Mouse (Mus musculus): ENCODE results near the gene Fam19a2. TPM values are rescaled to one million over a fixed set of nuclear protein-coding genes. Genes with fewer than 3 reads are reported as not detected.

The Fam19a2 gene
- total RNA-seq, 2 experiments from 2014 or later, result 66.6 to 74.9 TPM

DNA sequence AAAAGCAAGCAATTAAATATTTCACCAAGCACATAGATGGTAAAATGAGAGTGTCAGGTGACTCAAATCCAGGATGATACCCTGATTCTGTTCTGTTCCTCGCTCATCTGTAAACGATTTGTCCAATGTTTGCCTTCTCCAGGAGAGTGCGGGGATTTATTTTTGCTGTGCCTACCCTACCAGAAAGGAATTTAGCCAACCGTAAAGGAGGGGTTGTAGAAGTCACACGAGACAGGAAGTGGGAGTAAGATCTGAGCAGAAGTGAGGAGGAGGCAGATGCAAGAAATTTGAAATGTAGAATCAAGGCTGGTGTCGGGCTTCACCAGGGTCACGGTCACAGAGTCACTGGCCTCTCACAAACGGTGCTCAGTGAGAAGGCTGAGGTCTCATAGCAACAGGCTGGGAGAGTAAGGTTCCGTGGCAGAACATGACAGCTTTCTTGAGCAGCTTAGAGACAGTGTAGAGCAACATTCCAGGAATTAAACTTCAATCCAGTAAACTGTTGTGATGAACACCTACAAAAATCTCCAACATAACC, 419.0 kb downstream of the Fam19a2 start:
- no peak for DNase-seq (ENCODE audit: low spot score in 2 of 2)
- intact Hi-C loops (cut with DNase I), result no loop called here

DNA sequence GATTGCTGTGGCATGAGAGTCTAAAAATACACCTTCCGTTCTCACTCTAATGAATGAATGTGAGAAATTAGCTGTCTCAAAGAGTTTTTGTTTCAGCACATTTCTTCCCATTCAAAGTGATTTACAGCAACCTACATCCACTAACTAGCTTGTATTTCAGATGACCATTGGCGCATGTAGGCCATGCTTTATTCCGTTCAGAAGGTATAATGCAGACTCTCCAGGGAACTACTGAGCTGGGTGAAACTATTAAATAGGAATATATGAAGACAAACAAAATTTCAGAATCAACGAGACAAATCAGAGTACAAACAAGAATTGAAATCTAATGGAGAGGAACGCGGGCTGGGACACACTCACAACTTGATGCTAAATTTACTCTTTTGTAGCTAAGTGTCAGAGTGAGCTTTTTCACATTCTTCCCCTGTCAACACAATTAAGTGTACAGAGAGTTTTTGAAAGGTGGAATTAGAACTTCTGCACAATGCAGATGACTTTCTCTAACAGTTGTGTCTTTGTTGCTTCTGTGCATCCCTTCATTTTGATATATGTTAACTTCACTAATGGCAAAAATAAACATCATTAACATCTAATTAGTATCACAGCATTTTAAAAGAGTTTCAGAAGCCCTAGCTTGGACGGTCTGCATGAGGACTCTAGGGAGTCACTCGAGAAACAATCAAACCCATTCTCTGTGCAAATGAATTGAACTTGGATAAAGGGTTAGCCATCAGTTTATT, 428.6 kb downstream of the Fam19a2 start:
- DNase-seq (ENCODE audit: low spot score in 2 of 2), result no peak
- intact Hi-C loops (cut with DNase I), result no loop called here

DNA sequence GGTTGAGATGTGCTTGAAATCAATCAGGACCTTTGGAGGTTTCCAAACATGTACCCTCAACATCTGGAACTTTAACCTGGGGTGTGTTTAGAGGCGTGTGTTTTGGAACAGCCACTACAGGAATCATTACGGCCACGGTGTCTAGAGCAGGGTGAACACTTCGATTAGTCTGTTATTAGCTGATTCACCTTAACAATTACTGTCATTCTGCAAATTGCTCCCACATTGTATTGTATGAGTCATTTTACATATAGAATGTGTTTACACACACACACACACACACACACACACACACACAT, 429.1 kb downstream of the Fam19a2 start:
- DNase-seq (ENCODE audit: low spot score in 2 of 2), result no peak
- intact Hi-C loops (cut with DNase I), result no loop called here

DNA sequence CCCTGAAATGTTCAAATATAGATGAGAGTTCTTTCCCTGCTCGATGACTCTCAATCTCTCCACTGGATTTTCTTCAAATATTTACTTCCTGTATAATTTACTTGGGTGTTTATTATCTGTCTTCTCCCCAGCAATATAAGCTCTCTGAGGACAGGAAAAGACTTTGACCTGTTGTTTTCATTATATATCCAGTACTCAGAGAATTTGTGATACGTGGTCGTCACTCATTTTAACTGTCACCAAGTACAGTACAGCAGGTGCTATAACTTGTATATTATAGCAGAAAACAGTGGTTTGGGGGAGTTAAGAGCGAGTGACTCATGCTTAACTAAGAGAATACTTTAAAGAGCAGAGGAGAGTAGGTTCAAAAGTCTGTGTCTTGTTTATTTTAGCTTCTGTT, 438.8 kb downstream of the Fam19a2 start:
- DNase-seq (ENCODE audit: low spot score in 2 of 2), result no peak
- intact Hi-C loops (cut with DNase I), result no loop called here

DNA sequence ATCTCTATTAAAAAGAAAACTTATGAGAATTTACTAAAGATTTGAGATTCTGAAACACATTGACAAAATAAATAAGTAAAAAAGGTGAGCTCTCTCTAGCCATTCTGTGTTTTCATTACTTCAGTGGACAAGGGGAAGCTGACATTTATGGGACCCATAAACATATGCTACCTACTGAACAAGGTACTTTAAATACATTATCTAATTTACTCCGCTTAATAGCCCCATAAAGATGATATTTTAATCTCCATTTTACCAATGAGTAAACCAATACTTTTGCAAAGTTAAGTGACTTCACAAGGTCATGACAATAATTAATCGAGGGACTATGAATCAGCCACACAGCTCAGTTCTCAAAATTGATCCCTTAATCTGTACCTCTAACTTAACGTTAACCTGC, 443.2 kb downstream of the Fam19a2 start:
- intact Hi-C loops (cut with DNase I), result no loop called here
- no peak for DNase-seq (ENCODE audit: low spot score in 2 of 2)

DNA sequence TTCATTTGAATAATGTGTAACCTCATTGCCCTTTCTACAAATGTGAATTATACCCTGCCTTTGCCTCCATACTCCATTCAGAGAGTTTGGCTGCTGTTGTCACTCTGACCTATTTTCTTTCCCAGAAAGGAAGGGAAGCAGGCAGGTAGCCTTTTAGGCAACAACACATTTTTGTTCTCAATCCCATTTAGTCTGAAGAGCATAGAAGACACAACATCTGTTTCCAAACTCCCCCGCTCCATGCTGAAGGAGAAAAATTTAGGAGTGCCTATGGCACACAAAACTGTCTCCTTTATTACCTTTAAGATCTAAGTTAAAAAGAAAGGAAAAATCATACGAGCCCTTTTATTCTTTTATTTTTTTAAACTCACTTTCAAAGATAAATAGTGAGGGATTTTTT, 446.9 kb downstream of the Fam19a2 start:
- DNase-seq (ENCODE audit: low spot score in 2 of 2), result peak; percentile 11
- intact Hi-C loops (cut with DNase I), result no loop called here

DNA sequence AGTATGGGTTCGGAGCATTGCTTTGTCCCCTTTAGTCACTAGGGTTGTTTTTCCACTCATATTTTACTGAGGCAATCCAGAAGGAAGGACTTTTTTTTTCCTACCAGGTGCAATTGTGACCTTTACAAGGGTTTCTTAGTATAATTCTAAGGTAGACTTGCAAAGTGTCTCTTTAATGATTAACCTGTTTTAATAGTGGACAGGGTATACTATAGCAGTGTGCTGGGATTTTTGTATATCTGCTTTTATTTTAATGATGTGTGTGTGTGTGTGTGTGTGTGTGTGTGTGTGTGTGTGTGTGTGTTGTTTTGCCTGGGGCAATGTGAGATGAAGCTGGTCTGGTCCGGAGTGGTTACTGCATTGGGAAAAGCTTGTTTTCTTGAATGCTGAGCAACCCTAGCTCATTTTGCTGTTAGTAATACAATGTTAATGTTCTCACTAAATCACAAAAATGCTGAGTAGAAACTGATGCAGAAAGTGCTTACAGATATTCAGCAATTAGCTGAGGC, 458.2 kb downstream of the Fam19a2 start:
- DNase-seq (ENCODE audit: low spot score in 2 of 2), result no peak
- intact Hi-C loops (cut with DNase I), result no loop called here

DNA sequence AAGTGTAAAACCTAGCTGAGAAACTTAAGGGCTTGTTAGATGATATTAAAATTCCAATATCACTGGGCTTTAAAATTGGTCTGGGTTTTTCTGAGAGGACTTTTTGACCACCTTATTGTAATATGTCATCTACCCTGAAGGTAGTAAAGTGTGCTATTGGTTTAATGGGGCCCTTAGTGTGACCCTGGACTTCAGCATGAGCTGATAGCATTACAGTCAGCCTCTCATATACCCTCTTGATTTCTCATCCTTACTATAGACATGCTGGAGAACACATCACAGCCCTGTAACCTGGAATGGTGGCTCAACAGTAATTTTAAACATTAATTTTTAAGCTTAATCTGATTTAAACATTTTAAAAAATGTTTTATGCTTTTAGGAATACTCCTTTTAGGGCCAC, 459.8 kb downstream of the Fam19a2 start:
- intact Hi-C loops (cut with DNase I), result no loop called here
- no peak for DNase-seq (ENCODE audit: low spot score in 2 of 2)

DNA sequence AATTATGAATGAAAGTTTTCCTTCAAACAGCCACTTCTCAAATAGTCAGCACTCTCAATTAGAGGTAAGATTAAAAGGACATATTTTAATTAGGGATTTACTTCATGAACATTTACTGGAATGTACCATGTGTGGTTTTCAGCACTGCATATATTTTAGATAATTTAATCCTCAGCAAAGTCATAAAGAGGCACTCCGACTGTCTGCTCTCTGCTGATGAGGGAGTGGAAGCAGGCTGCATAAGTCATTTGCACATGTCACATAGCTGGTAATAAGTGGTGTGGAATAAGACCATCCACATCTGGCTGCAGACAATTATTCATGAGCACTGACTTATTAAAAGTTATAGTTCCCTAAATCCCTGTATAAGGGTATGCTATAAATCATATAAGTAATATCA, 484.5 kb downstream of the Fam19a2 start:
- DNase-seq (ENCODE audit: low spot score in 2 of 2), result no peak
- intact Hi-C loops (cut with DNase I), result no loop called here

DNA sequence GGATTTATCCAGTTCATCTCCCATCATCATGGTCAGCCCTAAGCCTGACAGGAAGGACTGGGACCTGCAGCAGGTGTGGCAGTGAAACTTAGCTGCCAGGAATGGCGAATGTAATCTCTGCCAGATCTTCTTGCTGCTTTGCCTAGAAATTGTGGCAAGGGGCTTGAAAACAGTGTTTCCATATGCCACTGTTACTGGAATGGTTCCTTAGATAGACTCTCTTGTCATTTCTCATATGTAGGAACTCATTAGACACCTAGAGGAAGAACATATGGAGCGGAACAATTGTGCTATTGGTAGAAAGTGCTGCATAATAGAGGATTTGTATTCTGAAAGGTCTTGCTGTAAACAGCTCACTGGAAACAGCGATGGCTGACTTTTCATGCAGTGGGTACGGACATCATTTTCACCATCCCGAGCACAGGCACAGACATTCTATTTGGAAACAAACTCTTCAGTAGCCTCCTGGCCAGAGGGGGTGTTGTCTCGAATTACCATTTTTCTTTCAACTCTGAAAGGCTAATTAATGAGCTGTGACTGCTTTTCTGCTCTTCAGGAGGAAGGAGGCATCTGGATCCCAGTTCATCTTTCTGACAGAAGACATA, 488.0 kb downstream of the Fam19a2 start:
- no peak for DNase-seq (ENCODE audit: low spot score in 2 of 2)
- intact Hi-C loops (cut with DNase I), result no loop called here

DNA sequence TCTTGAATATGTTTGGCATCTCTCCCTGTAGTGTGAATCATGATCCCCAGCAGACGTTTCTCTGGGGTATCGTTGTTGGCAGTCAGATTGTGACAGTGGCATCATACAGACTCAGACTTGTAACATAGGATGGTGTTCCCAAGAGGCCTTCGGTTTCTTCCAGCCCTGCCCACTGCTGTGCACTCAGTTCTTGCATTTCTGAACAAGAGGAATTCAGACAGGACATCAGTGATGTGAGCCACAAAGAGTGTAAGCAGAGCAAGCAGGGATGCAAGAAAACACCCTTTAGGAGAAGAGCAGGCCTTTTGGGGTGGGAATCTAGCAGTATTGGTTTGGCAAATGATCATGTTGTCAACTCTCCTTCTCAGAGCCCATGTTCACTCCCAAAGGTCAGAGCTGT, 489.0 kb downstream of the Fam19a2 start:
- intact Hi-C loops (cut with DNase I), result no loop called here
- DNase-seq (ENCODE audit: low spot score in 2 of 2), result no peak

DNA sequence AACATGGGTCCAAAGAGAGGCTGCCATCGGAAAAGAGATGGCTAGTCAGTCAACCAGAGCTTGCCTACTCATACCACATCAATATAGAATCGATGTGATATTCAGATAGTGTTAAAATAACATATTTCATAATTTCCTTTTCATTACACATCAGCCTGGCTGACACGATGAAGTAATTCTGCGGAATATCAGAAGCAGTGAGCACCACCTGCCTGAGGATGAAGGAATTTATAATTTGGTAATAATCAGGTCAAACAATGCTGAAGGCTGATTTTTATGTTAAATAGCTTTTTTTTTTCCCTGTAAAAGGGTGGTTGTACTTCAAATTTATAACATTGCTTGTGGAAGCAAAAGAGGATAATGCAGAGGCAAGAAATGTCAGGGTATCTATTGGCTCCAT, 490.2 kb downstream of the Fam19a2 start:
- no peak for DNase-seq (ENCODE audit: low spot score in 2 of 2)
- intact Hi-C loops (cut with DNase I), result no loop called here

DNA sequence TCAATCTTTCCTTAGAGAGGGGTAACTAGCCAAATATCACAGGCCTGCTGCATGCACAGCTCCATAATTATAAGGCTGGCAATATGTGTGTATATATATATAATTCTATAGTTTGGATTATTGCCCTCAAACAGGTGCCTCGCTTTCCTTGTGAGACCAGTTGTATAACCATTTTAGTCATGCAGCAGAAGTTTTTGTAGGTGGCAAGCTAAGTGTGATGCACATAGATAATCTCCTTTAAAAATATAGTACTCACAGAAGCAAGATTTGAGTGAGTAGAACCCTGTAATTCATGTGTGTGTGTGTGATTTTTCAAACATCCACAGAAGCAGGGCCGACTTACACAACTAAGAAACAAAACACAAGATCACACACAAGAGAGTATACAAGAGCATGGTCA, 525.6 kb downstream of the Fam19a2 start:
- no peak for DNase-seq (ENCODE audit: low spot score in 2 of 2)
- intact Hi-C loops (cut with DNase I), result no loop called here

Other genes with a start within 250 kb of the Fam19a2 start
- gene Mon2, start 187.5 kb upstream of the Fam19a2 start, total RNA-seq (2021), result 10 to 100 TPM; 86.6 to 99.9 TPM
- gene Usp15, start 67.0 kb upstream of the Fam19a2 start, total RNA-seq (2021), result 100 to 1,000 TPM in 1 of 2 experiments, 10 to 100 TPM in 1; 92.3 to 112 TPM

All from left cerebral cortex, postnatal 36 days (tissue).